Mouse (Mus musculus): Measurements from ENCODE around the gene Lelp1. TPM values are rescaled to one million over a fixed set of nuclear protein-coding genes. Genes with fewer than 3 reads are reported as not detected.
A peak's percentile ranks its signal among the peaks of the same experiment; 100 is the strongest.

Lelp1 gene
- total RNA-seq (2021): not detected

GRCm38 (mm10) chr3:92142644-92143043 is at the start of gene Lelp1:
Gene Lelp1 (minus strand): TSS chr3:92142744.
- DNase-seq: no peak

GRCm38 (mm10) chr3:92176880-92177279 is 34.3 kb upstream of the Lelp1 start:
- intact Hi-C loops (cut with DNase I): no loop called here
- DNase-seq: no peak

More at GRCm38 (mm10) chr3:92142644-92143043, at the start of gene Lelp1:
- intact Hi-C loops (cut with DNase I): no loop called here

GRCm38 (mm10) chr3:92169847-92170246 is 27.3 kb upstream of the Lelp1 start:
- intact Hi-C loops (cut with DNase I): no loop called here
- DNase-seq: no peak

GRCm38 (mm10) chr3:92153322-92153721 is 10.8 kb upstream of the Lelp1 start:
- intact Hi-C loops (cut with DNase I): loop anchor here (5.0 to 10.0 kb wide), 2 partner anchors 449 to 611 kb away; partner anchors contain the start of gene Lce1h
- DNase-seq: peak; percentile 16 to 19

- DNase-seq: peak; percentile 15 to 30
- intact Hi-C loops (cut with DNase I): loop anchor here (2.0 to 10.0 kb wide), 4 partner anchors 358 to 848 kb away; partner anchors contain the start of gene Lce1h
Observed at GRCm38 (mm10) chr3:92150631-92151277, 8.2 kb upstream of the Lelp1 start.

GRCm38 (mm10) chr3:92147913-92148312 is 5.4 kb upstream of the Lelp1 start:
- DNase-seq: no peak
- intact Hi-C loops (cut with DNase I): no loop called here

- no peak for DNase-seq
- intact Hi-C loops (cut with DNase I): no loop called here
Observed at GRCm38 (mm10) chr3:92147420-92147819, 4.9 kb upstream of the Lelp1 start.

GRCm38 (mm10) chr3:92123847-92124246 is 18.7 kb downstream of the Lelp1 start, which contains the start of gene Prr9:
Gene Prr9 (minus strand): TSS chr3:92123947.
- DNase-seq: no peak
- intact Hi-C loops (cut with DNase I): no loop called here

- intact Hi-C loops (cut with DNase I): no loop called here
Observed at GRCm38 (mm10) chr3:92120902-92121301, 21.6 kb downstream of the Lelp1 start.

GRCm38 (mm10) chr3:92117930-92118329 is 24.6 kb downstream of the Lelp1 start:
- intact Hi-C loops (cut with DNase I): no loop called here
- DNase-seq: no peak

More at GRCm38 (mm10) chr3:92120902-92121301, 21.6 kb downstream of the Lelp1 start:
- no peak for DNase-seq

GRCm38 (mm10) chr3:92111526-92111925 is 31.0 kb downstream of the Lelp1 start:
- intact Hi-C loops (cut with DNase I): no loop called here
- no peak for DNase-seq

- intact Hi-C loops (cut with DNase I): no loop called here
- DNase-seq: no peak
Observed at GRCm38 (mm10) chr3:92110790-92111189, 31.8 kb downstream of the Lelp1 start.

GRCm38 (mm10) chr3:92106582-92106981 is 36.0 kb downstream of the Lelp1 start:
- DNase-seq: peak; percentile 7 to 19
- intact Hi-C loops (cut with DNase I): loop anchor here (1.0 kb wide), 1 partner anchor 56 kb away; no protein-coding TSS in a partner anchor

Other genes with a start within 250 kb of the Lelp1 start
- gene Pglyrp3, start 128.2 kb downstream of the Lelp1 start, total RNA-seq (2021): not detected
- not detected for gene Lor, start 59.6 kb downstream of the Lelp1 start, total RNA-seq (2021)
- gene Prr9, start 18.8 kb downstream of the Lelp1 start, total RNA-seq (2021): not detected
- not detected for gene Sprr2a1, start 73.1 kb upstream of the Lelp1 start, total RNA-seq (2021)
- under 1 TPM; 0.38 to 0.58 TPM for gene Sprr2a2, start 73.2 kb upstream of the Lelp1 start, total RNA-seq (2021)
- gene Sprr2a3, start 142.7 kb upstream of the Lelp1 start, total RNA-seq (2021): not detected
- gene Sprr2b, start 173.9 kb upstream of the Lelp1 start, total RNA-seq (2021): not detected
- gene Sprr2d, start 196.4 kb upstream of the Lelp1 start, total RNA-seq (2021): not detected
- not detected for gene Sprr2e, start 209.4 kb upstream of the Lelp1 start, total RNA-seq (2021)
- not detected for gene Sprr2f, start 222.4 kb upstream of the Lelp1 start, total RNA-seq (2021)
- gene Sprr2h, start 242.9 kb upstream of the Lelp1 start, total RNA-seq (2021): not detected